Mouse (Mus musculus): ENCODE measurements around the gene Fam160a1.

DNA sequence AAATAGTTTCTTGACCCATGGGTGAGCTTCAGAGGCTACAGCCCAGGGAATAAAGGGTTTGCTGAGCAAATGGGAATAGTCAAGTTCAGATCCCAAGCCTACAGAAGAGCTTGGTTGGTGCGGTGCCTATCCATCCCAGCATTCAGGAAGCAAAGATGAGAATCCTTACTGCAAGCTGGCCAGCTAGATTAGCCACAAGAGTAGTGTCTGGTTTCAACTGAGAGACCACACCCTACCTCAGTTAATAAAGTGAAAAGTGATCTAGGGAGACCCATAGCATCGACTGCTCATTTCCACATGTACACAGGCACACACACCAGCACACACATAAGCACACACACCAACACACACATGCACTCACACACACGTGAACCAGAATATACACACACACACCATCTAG is 75.3 kb downstream of the Fam160a1 start:
- no peak for TF ChIP-seq CTCF (IDR thresholded peaks at IDR 0.05; ENCODE audit: low read depth)
- TF ChIP-seq EP300 (IDR thresholded peaks at IDR 0.05; ENCODE audit: low read depth): peak; percentile 42; the same call in 1 of the 2 replicates
